Mouse (Mus musculus) heart, adult 2 months (tissue): ENCODE measurements around the gene Zfp91.

Experiments
- CTCF ChIP-seq: fragments of 200-600 bp; IDR thresholded peaks from 2 replicates; pipeline ENCODE4 v1.8.1; 2022; ENCODE audit warnings: antibody characterized with exemption, mild to moderate bottlenecking, moderate library complexity
- POLR2A ChIP-seq: fragments of 200-500 bp; IDR thresholded peaks from 2 replicates; pipeline ENCODE4 v1.6.1; 2011; ENCODE audit warnings: mild to moderate bottlenecking, low read depth, low read length, control low read depth; ENCODE audit not compliant: insufficient read depth

GRCm38 (mm10) chr19:12801046-12801445 lies 5.1 kb upstream of the Zfp91 start:
- TF ChIP-seq POLR2A (no peak), CTCF (no peak)
